Comparison of ENCODE assay signal across 8 mouse cellular contexts in the genomic region with DNA sequence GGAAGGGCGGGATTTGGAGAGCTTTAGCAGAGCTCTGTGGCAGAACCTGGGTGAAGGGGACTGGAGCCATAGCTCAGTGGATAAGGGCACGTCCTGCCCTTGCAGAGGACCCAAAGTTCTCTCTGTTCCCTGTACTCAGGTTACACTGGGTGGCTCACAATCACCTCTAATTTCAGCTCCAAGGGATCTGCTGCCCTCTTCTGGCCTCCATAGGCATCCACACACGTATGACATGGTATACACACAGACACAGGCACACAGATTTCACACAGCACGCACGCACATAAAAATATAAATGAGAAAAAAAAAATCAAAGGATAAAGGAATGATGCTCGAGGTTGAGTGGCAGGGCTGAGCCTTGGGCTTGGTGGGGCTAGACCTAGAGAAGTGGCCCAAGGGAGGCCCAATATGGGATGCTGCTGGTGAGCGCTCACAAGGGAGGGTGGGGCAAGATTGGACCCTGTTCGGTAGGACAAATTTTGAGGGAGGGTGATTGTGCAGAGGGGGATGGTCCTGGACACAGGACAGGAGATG. TPM values are rescaled to one million over a fixed set of nuclear protein-coding genes. Genes with fewer than 3 reads are reported as not detected.
DNase-seq lines count a peak whose midpoint lies in the region; ATAC-seq and TF ChIP-seq lines count a peak whose summit lies in the region.

No protein-coding gene starts in this region.

- H3K9me3 ChIP-seq in hindbrain, embryonic 10.5 days = no peaks in the 10 kb centered on the region
- no peaks in the 10 kb centered on the region for H3K9me3 ChIP-seq in stomach, embryonic 16.5 days (replicated peaks; ENCODE audit: control insufficient read depth, low read length)

- H3K4me1 ChIP-seq in lung, adult 2 months (ENCODE audit: control insufficient read depth, insufficient read depth, low read length) = no peaks in the 10 kb centered on the region
- H3K4me1 ChIP-seq in hindbrain, embryonic 10.5 days (replicated peaks) = peaks cover 16% of the 10 kb centered on the region
- H3K4me1 ChIP-seq in stomach, embryonic 16.5 days (ENCODE audit: control insufficient read depth, insufficient read depth, low read length) = peaks cover 14% of the 10 kb centered on the region; the same call in 1 of the 2 replicates

- no peak for ATAC-seq in stomach, embryonic 16.5 days (ENCODE audit: insufficient read depth, low FRiP score)
- ATAC-seq in frontal cortex, adult (ENCODE audit: low TSS enrichment) = no peak

- no peak overlapping the region for H3K4me3 ChIP-seq in lung, adult 2 months (replicated peaks; ENCODE audit: extremely low read depth, low read depth, low read length)
- peak overlapping the region; percentile 84 for H3K4me3 ChIP-seq in hindbrain, embryonic 10.5 days
- H3K4me3 ChIP-seq in stomach, embryonic 16.5 days (replicated peaks; ENCODE audit: low read length) = peak overlapping the region; percentile 84

- 0 out of 2 replicates have a peak overlapping the region, but pooled peaks have one; percentile 90 for H3K27ac ChIP-seq in hindbrain, embryonic 10.5 days
- peak overlapping the region; percentile 94; the same call in 1 of the 2 replicates for H3K27ac ChIP-seq in stomach, embryonic 16.5 days (ENCODE audit: low read length)

- peak overlapping the region; percentile 94; the same call in 1 of the 2 replicates for H3K9ac ChIP-seq in stomach, embryonic 16.5 days (ENCODE audit: low read length)

- DNase-seq in lung, adult 2 months = no peak
- no peak for DNase-seq in lung, postnatal 25 days (ENCODE audit: low spot score)
- DNase-seq in embryo, embryonic 10.5 days (ENCODE audit: low spot score) = peak; percentile 59
- no peak for DNase-seq in hindbrain, embryonic 10.5 days (ENCODE audit: low spot score)
- peak; percentile 24 for DNase-seq in lung, postnatal 10 days
- no peak for DNase-seq in layer of hippocampus, postnatal 25 days (ENCODE audit: extremely low spot score in 1 of 2, low spot score in 1 of 2)

- H3K36me3 ChIP-seq in hindbrain, embryonic 10.5 days = 0 out of 2 replicates have a peak, but pooled peaks cover 3% of the 10 kb centered on the region
- H3K36me3 ChIP-seq in stomach, embryonic 16.5 days (ENCODE audit: control insufficient read depth, insufficient read depth, low read length) = peaks cover 4% of the 10 kb centered on the region; the same call in 1 of the 2 replicates

- TF ChIP-seq CTCF in lung, adult 2 months (IDR thresholded peaks at IDR 0.05; ENCODE audit: insufficient read depth, low read length) = peak; percentile 30; the same call in 1 of the 2 replicates

- H3K27me3 ChIP-seq in hindbrain, embryonic 10.5 days (ENCODE audit: insufficient read depth, poor library complexity, severe bottlenecking) = 0 out of 2 replicates have a peak, but pooled peaks cover 3% of the 10 kb centered on the region
- H3K27me3 ChIP-seq in stomach, embryonic 16.5 days (ENCODE audit: control insufficient read depth, insufficient read depth, low read length) = no peaks in the 10 kb centered on the region

- 79% methylated on average over 8 of the region's 8 CpGs for WGBS in lung, adult 2 months
- 76% methylated on average over 8 of the region's 8 CpGs for WGBS in hindbrain, embryonic 10.5 days
- 76% methylated on average over 8 of the region's 8 CpGs for WGBS in stomach, embryonic 16.5 days

- peak overlapping the region; percentile 71 for H3K4me2 ChIP-seq in stomach, embryonic 16.5 days (ENCODE audit: low read depth, low read length)

- no peak for TF ChIP-seq POLR2A in lung, adult 2 months (IDR thresholded peaks at IDR 0.05; ENCODE audit: borderline replicate concordance, extremely low read depth, low read depth, low read length)

RNA-seq across cellular contexts. Expression of a gene that starts 1.0 kb away (rescaled TPM):
- 83.2 and 106 TPM in 2 replicates for polyA plus RNA-seq in lung, adult 2 months (2012; rRNA removed)
- polyA plus RNA-seq in hindbrain, embryonic 10.5 days (2016; fragmentation: Nextera tagmentation; extraction: Ambion mirVana) = 42.3 and 52.1 TPM in 2 replicates
- polyA plus RNA-seq in stomach, embryonic 16.5 days (2015; fragmentation: Nextera tagmentation; extraction: Ambion mirVana) = 107 and 122 TPM in 2 replicates
- 1 to 10 TPM; 5.7 to 6.9 TPM for total RNA-seq in layer of hippocampus, postnatal 25 days (2021)

RNA-seq across cellular contexts. Expression of a gene that starts 11.4 kb away (rescaled TPM):
- 24.9 and 26.8 TPM in 2 replicates for polyA plus RNA-seq in lung, adult 2 months (2012; rRNA removed)
- polyA plus RNA-seq in hindbrain, embryonic 10.5 days (2016; fragmentation: Nextera tagmentation; extraction: Ambion mirVana) = 22.4 and 23.1 TPM in 2 replicates
- 73.7 and 74.2 TPM in 2 replicates for polyA plus RNA-seq in stomach, embryonic 16.5 days (2015; fragmentation: Nextera tagmentation; extraction: Ambion mirVana)
- 10 to 100 TPM; 22.8 to 23.7 TPM for total RNA-seq in layer of hippocampus, postnatal 25 days (2021)

RNA-seq across cellular contexts. Expression of a gene that starts 11.5 kb away (rescaled TPM):
- 9.7 and 9.8 TPM in 2 replicates for polyA plus RNA-seq in lung, adult 2 months (2012; rRNA removed)
- 9.9 and 12.3 TPM in 2 replicates for polyA plus RNA-seq in hindbrain, embryonic 10.5 days (2016; fragmentation: Nextera tagmentation; extraction: Ambion mirVana)
- 11.3 and 11.5 TPM in 2 replicates for polyA plus RNA-seq in stomach, embryonic 16.5 days (2015; fragmentation: Nextera tagmentation; extraction: Ambion mirVana)
- 1 to 10 TPM; 9.8 TPM for total RNA-seq in layer of hippocampus, postnatal 25 days (2021)

RNA-seq across cellular contexts. Expression of a gene that starts 59.5 kb away (rescaled TPM):
- not detected in 2 replicates for polyA plus RNA-seq in lung, adult 2 months (2012; rRNA removed)
- polyA plus RNA-seq in hindbrain, embryonic 10.5 days (2016; fragmentation: Nextera tagmentation; extraction: Ambion mirVana) = not detected in 2 replicates
- polyA plus RNA-seq in stomach, embryonic 16.5 days (2015; fragmentation: Nextera tagmentation; extraction: Ambion mirVana) = not detected in 2 replicates
- not detected for total RNA-seq in layer of hippocampus, postnatal 25 days (2021)

Comparison
In these comparisons a context has a peak if more than half of its experiments do, and no peak if none do; other contexts are left out.
1. DNase-seq: peak in embryo, embryonic 10.5 days (single experiment) and lung, postnatal 10 days (single experiment); none in lung, adult 2 months (single experiment), lung, postnatal 25 days (single experiment), hindbrain, embryonic 10.5 days (single experiment) and layer of hippocampus, postnatal 25 days (0 of 2).